Mouse (Mus musculus): ENCODE measurements around the gene Elmo3. TPM values are rescaled to one million over a fixed set of nuclear protein-coding genes. Genes with fewer than 3 reads are reported as not detected.
A peak's percentile ranks its signal among the peaks of the same experiment; 100 is the strongest.

The Elmo3 gene
- total RNA-seq, 2 experiments from 2014 or later: 0.40 to 0.45 TPM

GRCm38 (mm10) chr8:105294776-105295175 lies 10.6 kb upstream of the Elmo3 start:
- intact Hi-C loops (cut with DNase I; ENCODE audit: low total_unique reads): no loop called here
- no peak for DNase-seq

DNA sequence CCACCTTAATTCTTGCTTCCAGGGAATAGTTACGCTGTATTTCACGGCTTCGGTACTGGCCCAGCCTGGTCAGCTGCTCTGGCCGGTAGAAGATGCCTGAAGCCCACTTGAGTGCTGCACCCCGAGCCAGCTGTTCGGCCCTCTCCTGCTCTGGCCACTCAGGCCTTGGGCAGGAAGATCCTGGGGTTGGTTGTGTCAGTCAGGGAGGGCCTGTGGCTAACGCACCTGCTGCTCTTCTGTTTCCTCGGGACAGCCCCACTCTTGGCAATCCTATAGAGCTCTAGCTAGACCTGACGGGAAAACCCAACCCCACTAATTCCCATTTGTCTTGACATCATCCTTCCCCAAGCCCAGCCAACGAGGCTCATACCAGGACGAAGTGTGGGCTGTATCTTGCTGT lies 10.1 kb upstream of the Elmo3 start:
- DNase-seq: no peak
- intact Hi-C loops (cut with DNase I; ENCODE audit: low total_unique reads): no loop called here

DNA sequence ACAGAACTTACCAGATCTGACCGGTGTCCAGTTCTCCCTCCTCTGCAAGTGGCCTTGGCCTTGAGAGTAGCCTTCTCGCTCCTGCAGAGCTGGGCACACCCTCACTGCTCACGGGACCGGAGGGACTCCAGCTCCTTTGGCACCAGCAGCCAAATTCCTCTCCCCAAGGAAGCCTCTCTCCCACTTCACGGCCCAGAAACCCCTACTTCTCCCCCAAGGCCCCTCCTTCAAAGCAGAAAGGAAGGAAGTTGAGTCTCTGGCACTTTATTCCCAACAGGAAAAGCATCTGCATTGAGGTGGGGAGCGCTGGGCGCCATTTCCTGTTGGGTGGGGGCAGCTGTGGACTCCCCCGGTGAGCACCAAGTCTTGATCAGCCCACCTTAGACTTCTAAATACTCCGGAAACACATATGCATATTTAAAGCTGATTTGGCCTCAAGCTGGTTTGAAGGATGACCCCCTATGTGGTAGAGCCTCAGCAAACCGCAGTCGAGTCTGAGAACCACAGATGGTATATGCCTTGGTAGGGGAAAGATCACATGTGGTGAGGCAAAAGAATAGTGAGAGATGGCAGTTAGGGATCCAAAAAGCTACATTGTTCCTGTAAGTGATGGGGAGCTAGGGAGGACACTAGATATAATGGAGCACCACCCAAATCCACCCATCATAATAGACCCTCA lies 9.4 kb upstream of the Elmo3 start, which contains the start of gene Exoc3l:
Gene Exoc3l (minus strand): TSS at position 207 of the 679 bp plus-strand sequence.
- DNase-seq: no peak
- intact Hi-C loops (cut with DNase I; ENCODE audit: low total_unique reads): no loop called here

DNA sequence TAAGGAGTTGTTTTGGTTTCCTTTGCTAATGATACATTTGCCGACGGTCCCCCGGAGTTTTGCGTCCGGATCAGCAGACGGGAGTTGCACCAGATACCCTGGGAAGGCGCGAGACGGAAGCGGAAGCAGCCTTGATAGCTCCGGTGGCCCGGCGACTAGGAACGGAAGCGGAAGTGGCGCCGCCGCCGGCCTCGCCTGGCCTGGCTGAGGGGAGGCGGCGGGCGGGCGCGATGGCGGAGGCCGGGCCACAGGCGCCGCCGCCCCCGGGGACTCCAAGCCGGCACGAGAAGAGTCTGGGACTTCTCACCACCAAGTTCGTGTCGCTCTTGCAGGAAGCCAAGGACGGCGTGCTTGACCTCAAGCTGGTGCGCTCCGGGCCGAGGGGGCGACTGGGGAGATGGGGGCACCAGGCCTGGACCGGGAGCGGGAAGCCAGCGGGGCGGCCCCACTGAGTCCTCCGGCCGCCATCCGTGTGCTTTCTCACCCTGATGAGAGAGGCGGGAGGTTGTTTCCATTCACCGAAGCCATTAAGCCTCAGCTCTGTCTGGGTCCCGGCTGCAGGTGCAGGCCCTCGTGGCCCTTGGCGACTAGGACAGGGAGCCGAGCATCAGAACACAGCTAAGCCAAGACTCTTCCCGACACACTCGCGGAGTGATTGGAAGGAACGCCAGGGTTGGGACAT lies 7.7 kb upstream of the Elmo3 start, which contains the start of gene E2f4:
Gene E2f4 (plus strand): TSS at position 153 of the 682 bp plus-strand sequence.
- DNase-seq: peak; percentile 95
- intact Hi-C loops (cut with DNase I; ENCODE audit: low total_unique reads): no loop called here

GRCm38 (mm10) chr8:105298351-105299252 lies 6.8 kb upstream of the Elmo3 start:
- intact Hi-C loops (cut with DNase I; ENCODE audit: low total_unique reads): no loop called here
- no peak for DNase-seq

DNA sequence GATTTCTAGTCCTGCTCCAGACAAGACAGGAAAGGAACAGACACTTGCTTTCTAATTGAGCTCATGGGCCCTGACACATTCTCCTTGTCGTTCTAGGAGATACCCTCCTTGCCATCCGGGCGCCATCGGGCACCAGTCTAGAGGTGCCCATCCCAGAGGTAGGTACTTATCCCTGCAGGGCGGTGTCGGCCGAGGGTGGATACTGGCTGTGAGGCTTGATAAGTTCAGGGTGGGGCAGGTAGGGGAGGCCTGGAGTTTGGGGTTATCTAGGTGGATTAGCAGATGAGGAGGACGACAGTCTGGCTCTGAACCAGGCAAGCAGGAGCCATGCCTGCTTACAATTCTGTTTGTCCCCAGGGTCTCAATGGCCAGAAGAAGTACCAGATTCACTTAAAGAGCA lies 5.4 kb upstream of the Elmo3 start:
- no peak for DNase-seq
- intact Hi-C loops (cut with DNase I; ENCODE audit: low total_unique reads): no loop called here

GRCm38 (mm10) chr8:105303396-105303795 lies 2.0 kb upstream of the Elmo3 start:
- DNase-seq: no peak
- intact Hi-C loops (cut with DNase I; ENCODE audit: low total_unique reads): no loop called here

DNA sequence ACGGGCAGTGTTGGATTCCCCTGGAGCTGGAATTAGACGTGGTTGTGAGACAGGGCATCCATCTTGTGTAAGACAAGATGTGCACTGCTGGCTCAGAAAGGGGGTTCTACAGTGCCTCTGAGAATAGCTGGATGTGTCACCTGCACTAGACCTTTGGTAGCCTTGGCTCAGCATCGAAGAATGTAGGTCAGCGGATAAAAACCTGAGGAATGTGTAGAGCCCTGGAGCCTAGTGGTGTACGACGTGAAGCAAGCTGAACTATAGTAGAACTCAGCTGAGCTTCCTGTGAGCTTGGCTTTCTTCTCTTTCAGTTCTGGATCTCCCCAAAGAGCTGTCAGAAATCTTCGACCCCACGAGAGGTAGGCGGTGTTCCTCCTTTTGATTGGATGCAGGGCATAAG lies 1.5 kb upstream of the Elmo3 start:
- intact Hi-C loops (cut with DNase I; ENCODE audit: low total_unique reads): no loop called here
- DNase-seq: no peak

DNA sequence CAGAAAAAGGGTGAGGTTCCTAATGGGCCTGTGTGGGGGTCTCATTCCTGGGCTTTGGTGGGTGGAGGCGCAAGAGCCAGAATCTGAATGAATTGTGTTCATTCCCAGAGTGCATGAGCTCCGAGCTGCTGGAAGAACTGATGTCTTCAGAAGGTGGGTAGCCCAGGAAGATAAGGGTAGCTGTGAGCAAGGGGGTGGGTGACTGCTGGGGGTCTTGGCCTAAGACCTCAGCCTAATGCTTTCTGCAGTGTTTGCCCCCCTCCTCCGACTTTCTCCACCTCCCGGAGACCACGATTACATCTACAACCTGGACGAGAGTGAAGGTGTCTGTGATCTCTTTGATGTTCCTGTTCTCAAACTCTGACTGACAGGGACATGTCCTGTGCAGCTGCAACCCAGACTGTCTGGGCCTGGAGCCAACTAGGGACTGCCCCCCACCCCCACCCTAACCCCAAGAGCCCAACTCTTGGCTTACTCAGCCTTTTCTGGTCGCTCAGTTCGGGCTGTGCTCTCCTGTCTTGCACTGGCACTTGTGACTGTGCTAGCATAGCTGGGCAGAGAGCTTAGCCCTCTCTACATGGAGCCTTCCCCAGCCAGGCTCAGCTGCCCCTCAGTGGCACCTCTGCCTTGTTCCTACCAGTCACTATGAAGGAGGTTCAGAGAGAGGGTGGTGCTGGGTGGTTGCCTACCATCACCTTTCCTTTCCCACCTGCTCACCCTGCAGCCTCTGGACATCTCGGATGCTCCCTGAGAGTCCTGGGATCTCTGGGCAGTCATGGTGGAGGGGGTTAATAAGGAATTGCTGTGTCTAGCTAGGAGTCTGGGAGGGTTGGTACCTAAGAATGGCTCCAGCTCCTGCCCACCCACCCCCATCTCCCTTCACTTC lies 833 bp upstream of the Elmo3 start:
- intact Hi-C loops (cut with DNase I; ENCODE audit: low total_unique reads): no loop called here
- no peak for DNase-seq

- intact Hi-C loops (cut with DNase I; ENCODE audit: low total_unique reads): no loop called here
- no peak for DNase-seq
Observed at GRCm38 (mm10) chr8:105306146-105306691, 818 bp downstream of the Elmo3 start.

GRCm38 (mm10) chr8:105307670-105308069 lies 2.3 kb downstream of the Elmo3 start:
- no peak for DNase-seq

DNA sequence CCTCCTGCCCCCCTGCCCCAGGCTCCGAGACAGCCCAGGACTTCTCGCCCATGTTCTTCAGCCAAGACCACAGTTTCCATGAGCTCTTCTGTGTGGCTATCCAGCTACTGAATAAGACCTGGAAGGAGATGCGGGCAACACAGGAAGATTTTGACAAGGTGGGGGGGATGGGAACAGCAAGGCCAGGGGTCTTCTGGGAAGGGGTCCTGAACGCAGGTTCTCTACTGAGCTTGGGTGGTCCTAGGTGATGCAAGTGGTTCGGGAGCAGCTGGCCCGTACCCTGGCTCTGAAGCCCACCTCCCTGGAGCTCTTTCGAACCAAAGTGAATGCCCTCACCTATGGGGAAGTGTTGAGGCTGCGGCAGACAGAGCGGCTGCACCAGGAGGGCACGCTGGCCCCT lies 3.0 kb downstream of the Elmo3 start:
- intact Hi-C loops (cut with DNase I; ENCODE audit: low total_unique reads): no loop called here

More at GRCm38 (mm10) chr8:105307670-105308069, 2.3 kb downstream of the Elmo3 start:
- intact Hi-C loops (cut with DNase I; ENCODE audit: low total_unique reads): no loop called here

DNA sequence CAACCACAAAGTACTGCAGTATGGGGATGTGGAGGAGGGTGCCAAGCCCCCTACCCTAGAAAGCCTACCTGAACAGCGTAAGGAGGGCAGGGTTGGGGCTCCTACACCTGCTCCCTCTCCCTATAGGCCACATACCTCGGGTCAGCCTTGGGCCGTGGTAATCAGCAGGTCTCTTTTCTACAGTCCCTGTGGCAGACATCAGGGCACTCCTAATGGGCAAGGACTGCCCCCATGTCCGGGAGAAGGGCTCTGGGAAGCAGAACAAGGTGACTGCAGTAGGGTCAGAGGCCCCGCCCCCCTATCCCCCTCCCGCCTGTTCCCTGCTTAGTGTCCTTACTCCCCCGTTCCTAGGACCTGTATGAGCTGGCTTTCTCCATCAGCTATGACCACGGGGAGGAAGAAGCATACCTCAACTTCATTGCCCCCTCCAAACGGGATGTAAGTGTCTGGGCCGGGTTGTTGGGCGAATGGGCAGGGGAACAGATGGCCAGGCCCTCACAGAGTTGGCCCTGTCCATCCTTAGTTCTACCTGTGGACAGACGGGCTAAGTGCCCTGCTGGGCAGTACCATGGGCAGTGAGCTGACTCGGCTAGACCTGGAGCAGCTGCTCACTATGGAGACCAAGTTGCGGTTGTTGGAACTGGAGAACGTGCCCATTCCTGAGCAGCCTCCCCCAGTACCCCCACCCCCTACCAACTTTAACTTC lies 3.9 kb downstream of the Elmo3 start:
- DNase-seq: no peak

More for the DNA sequence above, 3.0 kb downstream of the Elmo3 start:
- DNase-seq: no peak

GRCm38 (mm10) chr8:105310118-105310517 lies 4.7 kb downstream of the Elmo3 start:
- DNase-seq: no peak
- intact Hi-C loops (cut with DNase I; ENCODE audit: low total_unique reads): no loop called here

More for the DNA sequence above, 3.9 kb downstream of the Elmo3 start:
- intact Hi-C loops (cut with DNase I; ENCODE audit: low total_unique reads): no loop called here

DNA sequence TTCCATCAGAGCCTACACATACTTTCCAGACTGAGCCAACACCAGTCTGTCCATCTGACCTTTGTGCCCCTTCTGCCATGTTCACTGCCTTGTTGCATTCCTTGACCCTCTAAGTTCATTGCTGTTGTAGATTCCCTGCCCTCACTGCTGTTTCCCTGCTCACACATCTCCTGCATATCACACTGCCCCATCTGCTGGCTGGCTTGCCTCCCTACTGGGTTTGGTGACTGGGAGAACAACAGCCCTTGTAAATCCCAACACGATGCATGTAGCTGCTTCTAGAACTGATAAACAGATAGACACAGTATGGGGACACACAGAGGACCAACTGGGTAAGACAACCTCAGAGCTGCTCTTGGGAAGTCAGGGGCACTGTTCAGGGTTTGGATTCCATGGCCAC lies 6.3 kb downstream of the Elmo3 start:
- DNase-seq: no peak
- intact Hi-C loops (cut with DNase I; ENCODE audit: low total_unique reads): no loop called here

DNA sequence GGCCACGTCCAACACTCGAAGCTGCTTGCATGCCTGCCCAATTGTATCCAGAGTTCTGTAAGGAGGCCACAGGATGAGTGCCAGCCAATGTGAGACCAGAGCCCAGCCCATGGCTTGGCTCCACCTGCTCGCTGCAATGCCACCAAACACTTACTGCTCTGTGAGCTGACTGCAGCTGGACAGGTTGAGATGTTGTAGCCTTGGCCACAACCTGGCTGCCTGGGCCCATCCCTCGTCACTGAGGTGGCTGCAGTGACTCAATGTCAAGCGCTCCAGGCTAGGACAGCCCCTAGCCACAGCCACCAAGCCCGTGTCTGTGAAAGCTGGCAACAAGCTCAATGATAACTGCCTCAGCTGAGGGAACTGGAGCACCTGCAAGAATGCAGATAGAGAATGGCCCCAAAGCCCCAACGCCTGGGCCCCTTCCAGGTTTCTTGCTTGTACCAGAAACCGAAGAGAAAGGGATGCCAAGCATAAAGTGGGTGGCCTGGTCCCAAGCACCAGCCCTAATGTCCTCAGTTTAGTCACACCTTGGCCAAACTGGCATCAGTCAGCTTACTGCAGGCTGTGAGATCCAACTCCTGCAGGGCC lies 7.6 kb downstream of the Elmo3 start:
- intact Hi-C loops (cut with DNase I; ENCODE audit: low total_unique reads): no loop called here
- DNase-seq: no peak

GRCm38 (mm10) chr8:105313622-105314402 lies 8.4 kb downstream of the Elmo3 start:
- DNase-seq: no peak
- intact Hi-C loops (cut with DNase I; ENCODE audit: low total_unique reads): no loop called here
